Mouse (Mus musculus) forebrain, embryonic 10.5 days (tissue): Measurements from ENCODE around the gene Ensa. TPM values are rescaled to one million over a fixed set of nuclear protein-coding genes. Genes with fewer than 3 reads are reported as not detected.
"Not testable (repeated sequence)": the region's sequence is repeated elsewhere in the genome, so short reads cannot be mapped to it uniquely, and the experiment has no call there.

Experiments used
- DNase-seq: peaks from one replicate; pipeline ENCODE4 v3.0.0-alpha.2; 2017; ENCODE audit warnings: low spot score; ENCODE audit errors: extremely low spot score
- H3K27ac ChIP-seq: fragments of 300-500 bp; sonication (generic); 2 replicates; pipeline ENCODE4 v1.5.1; 2016; ENCODE audit warnings: mild to moderate bottlenecking
- H3K27me3 ChIP-seq: fragments of 300-500 bp; sonication (generic); 2 replicates; pipeline ENCODE4 v1.6.1; 2016; ENCODE audit warnings: mild to moderate bottlenecking; ENCODE audit not compliant: poor library complexity, severe bottlenecking
- H3K36me3 ChIP-seq: fragments of 300-500 bp; sonication (generic); replicated peaks from 2 replicates; pipeline ENCODE4 v1.6.1; 2016; ENCODE audit warnings: mild to moderate bottlenecking, moderate library complexity
- H3K4me1 ChIP-seq: fragments of 300-500 bp; sonication (generic); 2 replicates; pipeline ENCODE4 v1.6.1; 2016
- H3K4me3 ChIP-seq: fragments of 300-500 bp; sonication (generic); 2 replicates; pipeline ENCODE4 v1.5.1; 2016; ENCODE audit warnings: mild to moderate bottlenecking, moderate library complexity
- H3K9me3 ChIP-seq: fragments of 300-500 bp; sonication (generic); 2 replicates; pipeline ENCODE4 v1.6.1; 2016; ENCODE audit warnings: mild to moderate bottlenecking, moderate library complexity
- WGBS: fragments of 180-500 bp; shearing (Covaris S2); methylation state at CpG from one replicate; pipeline ENCODE4 v1.1.7; 2016; 5-methylcytosine and 5-hydroxymethylcytosine counted together
- polyA plus RNA-seq: library from polyadenylated mRNA; unstranded; fragments of >200 nt; fragmentation: Nextera tagmentation; extraction: Ambion mirVana; gene quantifications from 2 replicates; pipeline ENCODE4 v1.2.1, GENCODE M21; 2016

The Ensa gene
- 85.8 and 86.5 TPM in 2 replicates for polyA plus RNA-seq

DNA sequence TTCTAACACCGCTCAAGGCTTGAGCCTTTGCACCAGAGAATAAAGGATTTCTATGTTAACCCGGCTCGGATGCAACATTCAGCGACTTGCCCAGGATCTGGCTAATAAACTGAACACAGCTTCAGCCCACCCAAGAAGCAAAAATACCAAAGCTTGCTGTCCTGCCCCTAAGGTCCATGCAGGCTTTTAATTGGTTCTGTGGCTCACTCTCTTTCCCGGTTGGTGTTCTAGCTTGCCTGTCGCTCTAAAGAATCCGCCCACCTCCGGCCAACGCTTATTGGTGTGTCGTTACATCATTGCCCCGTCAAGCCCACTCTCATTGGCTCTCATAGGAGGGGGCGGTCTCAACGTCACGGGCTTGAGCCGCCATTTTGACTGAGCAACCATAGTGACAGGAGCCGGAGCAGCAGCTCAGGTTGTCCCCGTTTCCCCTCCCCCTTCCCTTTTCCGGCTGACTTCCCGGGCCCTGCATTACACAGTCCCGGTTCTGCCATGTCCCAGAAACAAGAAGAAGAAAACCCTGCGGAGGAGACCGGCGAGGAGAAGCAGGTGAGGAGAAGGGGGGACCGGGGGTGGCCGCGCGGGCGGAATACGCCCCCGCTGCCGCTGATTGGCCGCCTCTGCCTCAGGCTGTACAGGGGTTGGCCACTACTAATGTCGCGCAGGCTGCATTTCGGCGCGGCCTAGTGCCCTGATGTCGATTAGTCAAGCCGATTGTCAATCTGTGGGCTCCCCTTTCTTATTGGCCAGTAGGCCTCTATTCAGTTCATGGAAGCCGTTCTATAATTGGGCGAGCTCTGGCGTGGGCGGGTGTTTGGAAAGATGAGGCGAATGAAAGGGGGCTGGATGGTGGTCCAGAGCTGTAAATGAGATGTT lies at the start of gene Ensa:
Gene Ensa (plus strand): TSS at position 366 of the 876 bp plus-strand sequence.
- WGBS, result under 1% methylated on average over 44 of the region's 44 CpGs
- H3K27ac ChIP-seq, result peak within 1 kb of the TSS; percentile 94
- H3K4me3 ChIP-seq, result peak within 1 kb of the TSS; percentile 73
- no peaks in the 10 kb centered on the region for H3K9me3 ChIP-seq
- peaks cover 41% of the 10 kb centered on the region for H3K36me3 ChIP-seq
- H3K4me1 ChIP-seq, result peaks cover 27% of the 10 kb centered on the region
- DNase-seq, result peak; percentile 99
- no peaks in the 10 kb centered on the region for H3K27me3 ChIP-seq

DNA sequence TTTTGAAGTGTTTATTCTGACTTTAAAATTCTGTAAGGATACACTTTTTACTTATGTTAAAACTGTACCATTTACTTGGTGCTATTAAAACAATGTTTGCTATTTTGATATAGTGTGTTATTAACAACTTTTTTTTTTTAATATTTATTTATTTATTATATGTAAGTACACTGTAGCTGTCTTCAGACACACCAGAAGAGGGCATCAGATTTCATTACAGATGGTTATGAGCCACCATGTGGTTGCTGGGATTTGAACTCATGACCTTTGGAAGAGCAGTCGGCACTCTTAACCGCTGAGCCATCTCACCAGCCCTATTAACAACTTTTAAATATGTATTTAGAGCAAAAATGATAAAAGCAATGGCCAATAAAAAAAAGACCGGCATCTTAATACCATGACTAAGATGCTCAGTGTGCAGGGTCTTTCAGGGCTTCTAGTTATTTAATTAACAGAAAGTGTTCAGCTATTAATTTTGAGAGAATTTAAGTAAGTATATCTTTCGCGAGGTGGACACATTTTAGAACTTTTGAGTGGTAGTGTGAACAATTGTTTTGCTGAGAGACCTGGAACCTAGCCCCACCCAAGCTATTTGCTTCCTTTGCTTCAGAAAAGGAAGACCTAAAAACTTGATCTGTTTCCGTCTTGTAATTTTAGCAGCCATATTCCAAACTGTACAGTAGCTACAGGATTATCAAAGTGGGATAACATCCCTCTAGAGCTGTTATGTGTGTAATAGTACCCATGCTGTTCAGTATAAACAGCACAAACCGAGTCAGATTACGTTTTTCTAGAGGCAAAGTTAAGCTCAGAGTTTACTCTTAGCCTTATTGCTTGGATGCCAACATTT lies 36.8 kb upstream of the Ensa start:
- no peak for DNase-seq
- Histone ChIP-seq H3K27ac (peak overlapping the region; percentile 82), H3K4me1 (peaks cover 14% of the 10 kb centered on the region), H3K9me3 (no peaks in the 10 kb centered on the region), H3K4me3 (peak overlapping the region; percentile 76), H3K36me3 (peaks cover 23% of the 10 kb centered on the region), H3K27me3 (no peaks in the 10 kb centered on the region)
- 53% methylated on average over 8 of the region's 8 CpGs for WGBS

GRCm38 (mm10) chr3:95588604-95589086 lies 36.1 kb upstream of the Ensa start, which contains the start of gene Golph3l:
Gene Golph3l, plus strand, starts transcription at chr3:95588934.
- Histone ChIP-seq H3K4me3 (peak within 1 kb of the TSS; percentile 76), H3K27me3 (no peaks in the 10 kb centered on the region), H3K4me1 (peaks cover 14% of the 10 kb centered on the region), H3K36me3 (peaks cover 29% of the 10 kb centered on the region), H3K27ac (peak within 1 kb of the TSS; percentile 84), H3K9me3 (no peaks in the 10 kb centered on the region)
- WGBS, result under 1% methylated on average over 12 of the region's 12 CpGs
- peak; percentile 90 for DNase-seq

- Histone ChIP-seq H3K36me3 (peaks cover 54% of the 10 kb centered on the region), H3K4me1 (no peaks in the 10 kb centered on the region), H3K27me3 (no peaks in the 10 kb centered on the region), H3K4me3 (no peak overlapping the region), H3K9me3 (no peaks in the 10 kb centered on the region), H3K27ac (no peak overlapping the region)
- DNase-seq, result no peak
Observed at GRCm38 (mm10) chr3:95598734-95599133, 26.1 kb upstream of the Ensa start.

- Histone ChIP-seq H3K36me3 (peaks cover 38% of the 10 kb centered on the region), H3K27me3 (no peaks in the 10 kb centered on the region), H3K27ac (no peak overlapping the region), H3K9me3 (no peaks in the 10 kb centered on the region), H3K4me3 (no peak overlapping the region), H3K4me1 (no peaks in the 10 kb centered on the region)
- 95% methylated on average over 3 of the region's 3 CpGs for WGBS
- DNase-seq, result no peak
Observed at GRCm38 (mm10) chr3:95601287-95601686, 23.5 kb upstream of the Ensa start.

GRCm38 (mm10) chr3:95606096-95606495 lies 18.7 kb upstream of the Ensa start:
- H3K4me3 ChIP-seq, result no peak overlapping the region
- H3K36me3 ChIP-seq, result peaks cover 38% of the 10 kb centered on the region
- 92% methylated on average over 3 of the region's 3 CpGs for WGBS
- no peaks in the 10 kb centered on the region for H3K27me3 ChIP-seq
- no peak overlapping the region for H3K27ac ChIP-seq
- no peak for DNase-seq
- no peaks in the 10 kb centered on the region for H3K9me3 ChIP-seq
- no peaks in the 10 kb centered on the region for H3K4me1 ChIP-seq

DNA sequence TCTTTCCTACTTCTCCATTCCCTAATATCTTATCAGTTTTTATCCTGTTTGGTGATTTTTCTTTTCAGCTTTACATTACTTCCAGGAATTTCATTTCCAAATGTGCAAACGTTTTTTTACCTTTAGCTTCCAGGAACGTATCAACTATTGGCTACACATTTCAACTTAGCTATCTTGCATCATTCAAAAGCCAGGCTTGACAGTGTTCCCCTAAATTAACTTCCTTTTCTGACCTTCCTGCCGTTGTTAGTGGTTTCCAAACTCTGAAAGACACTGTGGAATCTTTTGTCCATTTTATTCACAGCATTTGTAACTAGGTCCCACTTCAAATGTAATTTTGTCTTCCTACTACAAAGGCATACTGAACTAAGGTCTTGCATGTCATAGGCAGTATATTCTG lies 15.6 kb upstream of the Ensa start:
- Histone ChIP-seq H3K36me3 (peaks cover 39% of the 10 kb centered on the region), H3K4me1 (no peaks in the 10 kb centered on the region), H3K4me3 (no peak overlapping the region), H3K27ac (no peak overlapping the region), H3K9me3 (no peaks in the 10 kb centered on the region), H3K27me3 (no peaks in the 10 kb centered on the region)
- no peak for DNase-seq
- WGBS, result 78% methylated on average over 3 of the region's 3 CpGs

DNA sequence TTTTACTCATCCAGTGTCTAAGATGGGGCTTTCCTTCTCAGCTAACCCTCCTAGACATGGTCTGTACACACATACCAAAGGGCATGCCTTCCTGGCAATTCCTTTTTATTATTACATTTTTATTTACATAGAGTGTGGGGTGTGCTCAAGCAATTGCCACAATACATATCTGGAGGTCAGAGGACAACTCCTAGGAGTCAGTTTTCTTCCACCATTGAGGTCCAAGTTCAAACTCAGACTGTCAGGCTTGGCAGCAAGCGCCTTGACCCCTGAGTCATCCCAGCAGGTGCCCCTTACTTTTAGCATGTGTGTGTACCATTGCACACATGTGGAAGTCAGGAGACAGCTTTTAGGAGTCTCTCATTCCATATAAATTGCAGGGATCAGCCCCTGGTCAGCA lies 10.8 kb upstream of the Ensa start:
- no peak overlapping the region for H3K4me3 ChIP-seq
- no peak for DNase-seq
- no peaks in the 10 kb centered on the region for H3K9me3 ChIP-seq
- 95% methylated on average over 1 of the region's 1 CpGs for WGBS
- no peaks in the 10 kb centered on the region for H3K4me1 ChIP-seq
- H3K27me3 ChIP-seq, result no peaks in the 10 kb centered on the region
- H3K27ac ChIP-seq, result no peak overlapping the region
- H3K36me3 ChIP-seq, result peaks cover 55% of the 10 kb centered on the region

DNA sequence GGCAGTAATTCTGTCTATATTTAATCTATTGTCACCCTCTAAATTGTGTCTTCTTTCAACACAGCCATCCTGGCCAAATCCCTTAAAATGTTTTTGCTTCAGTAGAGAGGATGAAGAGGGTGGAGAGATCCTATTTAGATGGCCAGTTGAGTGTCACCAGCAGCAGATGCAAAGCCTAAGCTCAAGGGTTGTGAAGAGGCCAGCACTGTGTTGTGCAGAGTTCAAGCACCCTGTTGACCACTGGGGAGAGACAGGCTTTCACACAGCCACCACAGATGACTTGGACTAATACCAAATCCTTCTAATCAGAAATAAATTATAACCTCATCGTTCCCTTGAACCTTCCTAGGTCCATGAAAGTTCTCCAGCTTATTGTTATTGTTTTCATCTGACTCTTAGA lies 6.3 kb upstream of the Ensa start:
- WGBS, result 93% methylated on average over 1 of the region's 1 CpGs
- H3K27me3 ChIP-seq, result no peaks in the 10 kb centered on the region
- H3K27ac ChIP-seq, result no peak overlapping the region
- no peak overlapping the region for H3K4me3 ChIP-seq
- H3K9me3 ChIP-seq, result no peaks in the 10 kb centered on the region
- peaks cover 55% of the 10 kb centered on the region for H3K36me3 ChIP-seq
- DNase-seq, result no peak
- H3K4me1 ChIP-seq, result peaks cover 3% of the 10 kb centered on the region

- H3K27me3 ChIP-seq, result no peaks in the 10 kb centered on the region
- WGBS, result 79% methylated on average over 1 of the region's 1 CpGs
Observed at GRCm38 (mm10) chr3:95621241-95621640, 3.6 kb upstream of the Ensa start.

GRCm38 (mm10) chr3:95622421-95622820 lies 2.4 kb upstream of the Ensa start:
- H3K9me3 ChIP-seq, H3K27ac ChIP-seq, DNase-seq, H3K27me3 ChIP-seq, H3K4me3 ChIP-seq: not testable (repeated sequence)
- WGBS, result 94% methylated on average over 20 of the region's 20 CpGs
- Histone ChIP-seq H3K4me1 (peaks cover 27% of the 10 kb centered on the region), H3K36me3 (peaks cover 41% of the 10 kb centered on the region)

More at GRCm38 (mm10) chr3:95621241-95621640, 3.6 kb upstream of the Ensa start:
- Histone ChIP-seq H3K4me3 (no peak overlapping the region), H3K36me3 (peaks cover 43% of the 10 kb centered on the region), H3K9me3 (no peaks in the 10 kb centered on the region), H3K27ac (no peak overlapping the region), H3K4me1 (peaks cover 21% of the 10 kb centered on the region)
- no peak for DNase-seq

DNA sequence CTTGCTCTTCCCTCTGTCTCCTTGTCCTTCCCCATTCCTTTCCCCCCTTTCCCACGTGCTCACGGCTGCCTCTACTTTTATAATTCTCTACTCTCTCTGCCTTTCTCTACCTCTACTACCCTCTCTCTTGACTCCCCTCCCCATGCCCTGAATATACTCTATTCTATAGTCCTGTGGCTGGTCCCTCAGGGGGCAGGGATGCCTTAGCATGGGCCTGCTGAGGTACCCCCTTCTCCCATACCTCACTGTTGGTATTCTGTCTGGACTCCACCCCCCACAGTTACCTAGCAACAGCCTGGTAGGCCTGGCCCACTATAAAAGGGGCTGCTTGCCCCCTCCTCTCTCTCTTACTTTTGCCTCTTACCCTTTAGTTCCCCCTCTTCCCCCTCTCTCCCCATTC lies 1.2 kb upstream of the Ensa start:
- 55% methylated on average over 2 of the region's 2 CpGs for WGBS
- DNase-seq, result no peak
- peaks cover 41% of the 10 kb centered on the region for H3K36me3 ChIP-seq
- peak overlapping the region; percentile 73; the same call in 1 of the 2 replicates for H3K4me3 ChIP-seq
- H3K27me3 ChIP-seq, result no peaks in the 10 kb centered on the region
- H3K4me1 ChIP-seq, result peaks cover 27% of the 10 kb centered on the region
- H3K27ac ChIP-seq, result peak overlapping the region; percentile 94
- H3K9me3 ChIP-seq, result no peaks in the 10 kb centered on the region
